Mouse (Mus musculus): ENCODE measurements at regions not wholly inside any gene's neighbourhood (a gene's known extent, or its start where the extent isn't known, plus 50 kb on each side); places are given as distances from the start of the nearest gene placed in this dataset.

DNA sequence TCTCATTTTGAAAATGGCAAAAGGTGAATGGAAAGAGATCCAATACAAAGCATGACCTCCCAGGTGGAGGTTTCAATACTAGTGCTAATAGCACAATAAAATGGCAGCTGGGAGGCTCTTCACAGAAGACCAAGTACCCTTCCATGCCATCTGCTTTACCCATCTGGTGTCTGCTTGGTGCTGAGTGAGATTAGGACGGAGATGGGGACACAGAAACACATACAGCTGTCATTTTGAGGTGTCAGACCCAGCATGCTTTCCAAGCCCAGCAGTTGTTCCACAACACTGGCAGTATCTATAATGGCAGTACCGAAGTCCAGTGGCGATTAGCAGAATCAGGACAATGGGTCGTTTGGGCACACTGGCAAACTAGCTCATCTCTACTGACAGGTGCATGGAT is 118.9 kb upstream of the 1700064H15Rik start:
- WGBS (ENCODE audit: insufficient replicate concordance): 57% methylated on average over 4 of the region's 4 CpGs
- ATAC-seq (ENCODE audit: insufficient read depth): no peak
- Histone ChIP-seq H3K27ac (replicated peaks) (no peak overlapping the region), H3K36me3 (replicated peaks) (no peaks in the 10 kb centered on the region), H3K4me3 (replicated peaks) (no peak overlapping the region), H3K27me3 (no peaks in the 10 kb centered on the region), H3K4me2 (no peak overlapping the region), H3K9ac (no peak overlapping the region), H3K9me3 (replicated peaks) (no peaks in the 10 kb centered on the region), H3K4me1 (replicated peaks) (no peaks in the 10 kb centered on the region)

DNA sequence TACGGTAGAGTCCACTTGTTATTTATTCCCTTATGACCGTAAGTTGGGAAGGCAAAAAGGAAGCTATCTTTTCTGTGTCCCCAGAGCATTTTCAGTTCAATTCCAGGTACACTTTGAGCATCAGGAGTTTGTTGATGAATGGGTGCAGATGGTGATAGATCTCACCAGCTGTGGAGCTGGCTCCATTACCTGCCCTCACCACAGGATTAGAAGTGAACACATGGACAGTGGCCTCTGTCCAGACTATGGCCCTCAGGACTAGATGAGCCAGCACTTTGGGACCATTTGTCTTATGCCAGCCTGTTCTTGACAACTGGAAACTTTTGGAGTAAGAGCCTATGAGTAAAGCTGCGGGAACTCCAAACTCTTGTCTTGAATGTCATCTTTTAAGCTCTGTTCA is 123.5 kb upstream of the 1700064H15Rik start:
- H3K4me2 ChIP-seq: no peak overlapping the region
- no peak overlapping the region for H3K27ac ChIP-seq (replicated peaks)
- no peak for ATAC-seq (ENCODE audit: insufficient read depth)
- no peaks in the 10 kb centered on the region for H3K9me3 ChIP-seq (replicated peaks)
- 61% methylated on average over 3 of the region's 3 CpGs for WGBS (ENCODE audit: insufficient replicate concordance)
- H3K9ac ChIP-seq: no peak overlapping the region
- H3K4me1 ChIP-seq (replicated peaks): no peaks in the 10 kb centered on the region
- no peaks in the 10 kb centered on the region for H3K36me3 ChIP-seq (replicated peaks)
- H3K27me3 ChIP-seq: no peaks in the 10 kb centered on the region
- H3K4me3 ChIP-seq (replicated peaks): no peak overlapping the region

DNA sequence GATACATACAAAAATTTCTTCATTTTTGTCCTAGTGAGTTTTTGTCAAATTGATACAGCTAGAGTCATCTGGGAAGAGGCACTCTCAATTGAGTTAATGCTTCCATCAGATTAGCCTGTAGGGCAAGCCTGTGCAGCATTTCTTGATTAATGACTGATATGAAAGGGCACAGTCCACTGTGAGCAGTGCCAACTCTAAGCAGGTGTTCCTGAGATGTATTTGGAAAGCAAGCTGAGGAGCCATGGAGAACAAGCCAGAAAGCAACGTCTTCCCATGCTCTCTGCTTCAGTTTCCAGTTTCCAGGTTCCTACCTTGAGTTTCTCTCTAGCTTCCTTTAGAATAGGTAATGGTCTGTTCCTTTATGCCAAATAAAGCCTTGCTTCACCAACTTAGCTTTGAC is 125.5 kb upstream of the 1700064H15Rik start:
- Histone ChIP-seq H3K4me3 (replicated peaks) (no peak overlapping the region), H3K9ac (no peak overlapping the region), H3K4me2 (no peak overlapping the region), H3K9me3 (replicated peaks) (no peaks in the 10 kb centered on the region), H3K27ac (replicated peaks) (no peak overlapping the region), H3K36me3 (replicated peaks) (no peaks in the 10 kb centered on the region), H3K27me3 (no peaks in the 10 kb centered on the region), H3K4me1 (replicated peaks) (no peaks in the 10 kb centered on the region)
- WGBS (ENCODE audit: insufficient replicate concordance): 50% methylated on average over 1 of the region's 1 CpGs
- no peak for ATAC-seq (ENCODE audit: insufficient read depth)

DNA sequence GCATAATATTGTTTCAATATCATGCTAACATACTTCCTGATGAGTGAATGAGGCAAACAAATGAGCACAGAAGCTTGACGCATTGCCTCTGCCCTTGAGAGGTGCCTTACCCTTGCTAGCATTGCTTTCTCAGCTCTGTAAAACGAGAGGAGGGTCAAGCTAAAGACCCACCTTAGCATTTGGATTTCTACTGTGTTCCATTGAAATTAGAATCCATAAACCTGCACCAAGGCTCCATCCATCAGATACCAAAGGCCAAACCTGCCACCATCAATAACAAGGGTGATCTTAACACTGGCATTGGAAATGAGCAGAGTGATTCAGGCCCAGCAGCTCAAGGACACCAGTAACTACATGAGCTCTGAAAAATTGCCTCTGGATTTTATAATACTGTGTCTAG is 126.2 kb upstream of the 1700064H15Rik start:
- H3K27ac ChIP-seq (replicated peaks): no peak overlapping the region
- no peaks in the 10 kb centered on the region for H3K27me3 ChIP-seq
- no peaks in the 10 kb centered on the region for H3K36me3 ChIP-seq (replicated peaks)
- no peaks in the 10 kb centered on the region for H3K9me3 ChIP-seq (replicated peaks)
- H3K9ac ChIP-seq: no peak overlapping the region
- no peak for ATAC-seq (ENCODE audit: insufficient read depth)
- no peak overlapping the region for H3K4me3 ChIP-seq (replicated peaks)
- H3K4me1 ChIP-seq (replicated peaks): no peaks in the 10 kb centered on the region
- no peak overlapping the region for H3K4me2 ChIP-seq
- WGBS (ENCODE audit: insufficient replicate concordance): 46% methylated on average over 2 of the region's 2 CpGs

DNA sequence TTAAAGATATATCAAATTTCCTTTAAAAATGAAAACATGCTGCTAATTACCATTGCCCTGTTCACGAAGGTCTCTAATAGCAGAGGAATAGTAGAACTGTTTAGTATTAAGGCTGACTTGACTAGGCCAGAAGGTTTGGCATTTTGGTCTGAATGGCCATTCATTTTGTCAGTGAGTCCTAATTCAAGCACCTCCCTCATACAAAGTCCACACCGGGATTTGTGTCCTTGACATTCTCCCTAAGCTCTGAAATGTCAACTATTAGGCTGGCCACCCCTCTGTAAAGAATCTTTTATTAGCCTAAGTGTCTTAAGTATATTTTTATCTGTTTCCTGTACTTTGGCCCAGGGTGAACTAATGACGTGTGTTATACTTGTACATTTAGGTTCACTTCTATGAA is 126.7 kb upstream of the 1700064H15Rik start:
- ATAC-seq (ENCODE audit: insufficient read depth): no peak
- H3K9ac ChIP-seq: no peak overlapping the region
- H3K4me3 ChIP-seq (replicated peaks): no peak overlapping the region
- no peaks in the 10 kb centered on the region for H3K4me1 ChIP-seq (replicated peaks)
- no peak overlapping the region for H3K27ac ChIP-seq (replicated peaks)
- H3K27me3 ChIP-seq: no peaks in the 10 kb centered on the region
- H3K4me2 ChIP-seq: no peak overlapping the region
- no peaks in the 10 kb centered on the region for H3K9me3 ChIP-seq (replicated peaks)
- 49% methylated on average over 3 of the region's 3 CpGs for WGBS (ENCODE audit: insufficient replicate concordance)
- no peaks in the 10 kb centered on the region for H3K36me3 ChIP-seq (replicated peaks)

DNA sequence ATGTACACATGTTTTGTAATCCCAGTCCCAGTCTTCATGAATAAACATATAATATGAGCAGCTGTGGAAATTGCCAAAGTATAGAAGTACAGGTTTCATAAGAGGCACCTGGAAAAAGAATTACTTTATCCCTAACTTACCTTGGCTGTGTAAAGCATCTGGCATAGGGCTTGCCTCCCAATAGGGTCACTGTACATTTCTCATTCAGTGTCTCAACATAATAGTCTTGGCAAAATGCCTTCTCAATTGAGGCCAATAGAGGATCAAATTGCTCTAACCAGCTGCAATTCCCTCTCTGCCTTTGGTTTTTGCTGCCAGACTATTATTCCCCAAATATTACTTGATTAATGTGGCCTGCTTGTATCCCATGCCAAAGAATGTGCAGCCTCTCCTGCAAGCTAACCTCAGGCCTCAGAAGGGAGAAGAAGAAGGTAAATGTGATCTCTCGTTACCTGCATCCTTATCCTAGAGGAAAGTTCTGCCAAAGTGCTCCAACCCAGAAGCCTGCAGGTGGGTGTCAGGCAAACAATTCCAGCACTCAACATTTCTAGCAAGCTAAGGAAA is 158.2 kb upstream of the Cp start:
- Histone ChIP-seq H3K36me3 (replicated peaks) (no peaks in the 10 kb centered on the region), H3K4me1 (replicated peaks) (no peaks in the 10 kb centered on the region), H3K27me3 (no peaks in the 10 kb centered on the region), H3K27ac (replicated peaks) (no peak overlapping the region), H3K9ac (no peak overlapping the region), H3K9me3 (replicated peaks) (no peaks in the 10 kb centered on the region), H3K4me3 (replicated peaks) (no peak overlapping the region), H3K4me2 (no peak overlapping the region)
- ATAC-seq (ENCODE audit: insufficient read depth): no peak
- WGBS (ENCODE audit: insufficient replicate concordance): 56% methylated on average over 1 of the region's 1 CpGs

DNA sequence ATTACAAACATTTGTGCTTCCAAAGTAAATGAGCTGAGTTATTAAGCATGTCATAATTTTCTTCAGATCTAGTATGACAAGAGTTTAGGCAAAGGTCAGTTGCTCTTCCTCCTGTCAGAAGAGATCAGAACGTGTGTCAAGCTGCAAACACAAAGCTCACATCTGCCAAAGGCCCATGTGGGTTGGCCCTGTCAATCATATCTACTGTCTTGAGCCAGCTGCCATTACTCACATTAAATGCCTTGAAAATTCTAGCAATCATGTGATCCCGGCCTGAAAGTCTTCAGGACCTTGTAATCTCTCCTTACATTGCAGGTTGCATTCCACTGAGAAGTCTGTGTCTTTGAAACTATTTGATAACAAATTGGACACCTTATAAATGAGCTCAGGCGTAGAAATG is 146.8 kb upstream of the Cp start:
- H3K27me3 ChIP-seq: no peaks in the 10 kb centered on the region
- 45% methylated on average over 3 of the region's 3 CpGs for WGBS (ENCODE audit: insufficient replicate concordance)
- H3K4me1 ChIP-seq (replicated peaks): no peaks in the 10 kb centered on the region
- no peak overlapping the region for H3K27ac ChIP-seq (replicated peaks)
- ATAC-seq (ENCODE audit: insufficient read depth): no peak
- H3K9ac ChIP-seq: no peak overlapping the region
- no peak overlapping the region for H3K4me3 ChIP-seq (replicated peaks)
- no peaks in the 10 kb centered on the region for H3K9me3 ChIP-seq (replicated peaks)
- no peaks in the 10 kb centered on the region for H3K36me3 ChIP-seq (replicated peaks)
- H3K4me2 ChIP-seq: no peak overlapping the region

DNA sequence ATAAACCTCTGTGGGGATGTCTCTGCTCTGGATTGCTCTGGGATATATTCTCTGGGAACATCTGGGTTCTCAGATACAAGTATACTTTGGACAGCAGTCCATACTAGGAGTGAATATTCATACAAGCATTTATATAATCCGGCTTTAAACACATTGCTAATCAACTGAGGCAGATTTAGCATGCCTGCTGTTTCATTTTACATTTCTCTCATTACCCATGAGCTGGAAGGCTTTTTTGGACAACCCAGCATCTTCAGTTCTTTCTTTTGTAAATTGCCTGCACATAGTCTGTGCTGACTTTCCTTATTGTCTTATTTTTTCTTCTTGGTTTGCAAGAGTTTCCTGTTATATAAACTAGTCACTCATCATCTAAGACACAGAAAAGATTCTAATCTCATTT is 131.9 kb upstream of the Cp start:
- H3K27me3 ChIP-seq: no peaks in the 10 kb centered on the region
- H3K4me1 ChIP-seq (replicated peaks): no peaks in the 10 kb centered on the region
- H3K4me2 ChIP-seq: no peak overlapping the region
- 54% methylated on average over 1 of the region's 1 CpGs for WGBS (ENCODE audit: insufficient replicate concordance)
- H3K36me3 ChIP-seq (replicated peaks): no peaks in the 10 kb centered on the region
- H3K9me3 ChIP-seq (replicated peaks): no peaks in the 10 kb centered on the region
- no peak overlapping the region for H3K27ac ChIP-seq (replicated peaks)
- no peak overlapping the region for H3K9ac ChIP-seq
- no peak for ATAC-seq (ENCODE audit: insufficient read depth)
- no peak overlapping the region for H3K4me3 ChIP-seq (replicated peaks)

DNA sequence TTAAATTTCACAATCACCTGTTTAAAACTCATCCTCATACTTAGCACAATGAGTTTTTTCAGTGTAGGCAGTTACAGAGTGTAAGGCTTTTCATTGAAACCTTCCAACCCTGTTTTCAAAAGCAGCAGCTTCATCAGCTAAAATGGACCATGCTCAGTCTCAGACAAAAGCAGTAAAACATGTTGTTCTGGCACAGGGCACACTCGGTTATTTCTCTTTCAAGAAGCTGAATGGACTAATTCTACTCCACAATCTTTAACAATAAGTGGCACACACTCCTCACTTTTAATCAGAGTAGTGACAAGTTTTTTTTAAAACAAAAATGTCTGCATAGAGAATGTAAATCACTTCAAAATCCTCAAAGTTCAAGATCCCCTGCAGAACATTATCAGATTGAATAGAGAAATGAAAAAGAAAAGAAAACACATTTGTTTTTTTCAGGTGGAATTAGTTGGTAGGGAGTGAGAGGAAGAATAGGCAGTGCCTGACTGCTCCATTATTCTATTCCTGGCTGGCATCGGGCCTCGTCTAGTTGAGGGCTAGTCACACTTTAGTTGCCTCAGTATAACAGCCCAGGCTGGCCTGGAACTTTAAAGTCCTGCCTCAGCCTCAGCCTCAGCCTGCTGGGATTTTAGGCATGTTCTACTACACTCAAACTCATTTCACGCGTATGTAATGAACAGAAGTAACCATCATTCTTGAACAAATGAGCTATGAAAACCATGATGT is 128.2 kb upstream of the Cp start:
- H3K9me3 ChIP-seq (replicated peaks): no peaks in the 10 kb centered on the region
- no peak overlapping the region for H3K4me3 ChIP-seq (replicated peaks)
- H3K4me1 ChIP-seq (replicated peaks): no peaks in the 10 kb centered on the region
- H3K9ac ChIP-seq: no peak overlapping the region
- ATAC-seq (ENCODE audit: insufficient read depth): no peak
- 63% methylated on average over 5 of the region's 5 CpGs for WGBS (ENCODE audit: insufficient replicate concordance)
- no peaks in the 10 kb centered on the region for H3K27me3 ChIP-seq
- H3K36me3 ChIP-seq (replicated peaks): no peaks in the 10 kb centered on the region
- H3K4me2 ChIP-seq: no peak overlapping the region
- H3K27ac ChIP-seq (replicated peaks): no peak overlapping the region

DNA sequence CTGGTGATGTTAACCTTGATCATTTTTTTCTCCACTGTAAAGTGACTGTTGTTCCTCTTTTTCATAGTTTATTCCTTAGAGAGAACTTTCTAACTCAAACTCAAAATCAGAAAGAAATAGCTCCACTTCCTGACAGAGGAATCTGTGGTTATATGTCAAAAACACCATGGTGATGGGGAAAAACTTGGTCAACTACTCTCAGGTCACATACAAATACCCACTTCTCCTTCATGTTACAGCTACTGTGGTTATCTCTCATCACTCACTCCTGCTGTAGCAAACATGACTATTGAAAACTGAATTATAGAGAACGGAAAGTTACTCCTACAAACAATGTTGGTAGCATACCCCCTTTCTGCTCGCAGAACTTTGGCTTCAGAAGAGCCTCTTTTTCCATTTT is 127.1 kb upstream of the Cp start:
- H3K9ac ChIP-seq: no peak overlapping the region
- no peak overlapping the region for H3K27ac ChIP-seq (replicated peaks)
- 54% methylated on average over 2 of the region's 2 CpGs for WGBS (ENCODE audit: insufficient replicate concordance)
- no peaks in the 10 kb centered on the region for H3K9me3 ChIP-seq (replicated peaks)
- no peaks in the 10 kb centered on the region for H3K36me3 ChIP-seq (replicated peaks)
- ATAC-seq (ENCODE audit: insufficient read depth): no peak
- H3K4me3 ChIP-seq (replicated peaks): no peak overlapping the region
- H3K27me3 ChIP-seq: no peaks in the 10 kb centered on the region
- H3K4me1 ChIP-seq (replicated peaks): no peaks in the 10 kb centered on the region
- H3K4me2 ChIP-seq: no peak overlapping the region

DNA sequence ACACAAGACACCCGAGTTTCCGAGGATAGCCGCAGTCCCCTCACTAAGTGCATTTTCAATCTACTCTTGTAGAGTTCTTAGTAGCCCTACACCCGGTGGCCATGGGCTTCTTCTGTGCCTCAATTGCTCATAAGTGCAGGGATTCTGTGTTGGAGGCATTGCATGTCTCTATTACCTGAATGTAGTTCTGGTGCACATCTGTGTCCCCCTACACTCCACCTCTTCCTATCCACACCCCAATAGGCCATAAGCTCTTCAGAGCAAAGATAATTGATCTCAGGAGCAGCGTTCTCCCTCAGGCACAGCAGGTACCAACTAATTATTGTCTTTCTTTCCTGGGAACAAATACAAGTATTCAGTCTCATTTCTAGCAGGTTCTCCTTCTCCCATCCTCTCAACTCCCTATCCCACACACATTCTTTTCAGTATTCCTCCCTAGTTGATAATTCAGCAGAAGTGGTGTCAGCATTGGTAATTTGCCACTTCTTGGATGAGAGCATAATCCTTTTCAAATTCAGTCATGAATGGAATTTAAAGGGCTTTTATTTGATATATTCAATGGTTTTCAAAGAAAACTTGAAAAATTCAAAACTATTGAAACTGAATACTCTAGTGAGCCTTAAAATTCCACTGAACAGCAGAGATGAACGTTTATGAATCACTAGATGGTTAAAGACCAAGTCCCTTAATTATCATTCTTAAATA is 108.7 kb upstream of the Cp start:
- no peaks in the 10 kb centered on the region for H3K27me3 ChIP-seq
- H3K4me3 ChIP-seq (replicated peaks): no peak overlapping the region
- no peaks in the 10 kb centered on the region for H3K9me3 ChIP-seq (replicated peaks)
- no peak overlapping the region for H3K27ac ChIP-seq (replicated peaks)
- 54% methylated on average over 6 of the region's 6 CpGs for WGBS (ENCODE audit: insufficient replicate concordance)
- H3K4me1 ChIP-seq (replicated peaks): no peaks in the 10 kb centered on the region
- H3K36me3 ChIP-seq (replicated peaks): no peaks in the 10 kb centered on the region
- ATAC-seq (ENCODE audit: insufficient read depth): no peak
- no peak overlapping the region for H3K9ac ChIP-seq
- no peak overlapping the region for H3K4me2 ChIP-seq

All from liver, embryonic 15.5 days (tissue).